Mouse (Mus musculus): ENCODE data around the gene Rprd1b. TPM values are rescaled to one million over a fixed set of nuclear protein-coding genes. Genes with fewer than 3 reads are reported as not detected.

Gene Rprd1b
- polyA plus RNA-seq, 1 experiment from 2014 or later: 43.1 TPM

- ATAC-seq (replicated peaks; ENCODE audit: insufficient number of reproducible peaks, low FRiP score, low TSS enrichment): no peak
Observed at GRCm38 (mm10) chr2:158076690-158077089, 48.4 kb downstream of the Rprd1b start.

DNA sequence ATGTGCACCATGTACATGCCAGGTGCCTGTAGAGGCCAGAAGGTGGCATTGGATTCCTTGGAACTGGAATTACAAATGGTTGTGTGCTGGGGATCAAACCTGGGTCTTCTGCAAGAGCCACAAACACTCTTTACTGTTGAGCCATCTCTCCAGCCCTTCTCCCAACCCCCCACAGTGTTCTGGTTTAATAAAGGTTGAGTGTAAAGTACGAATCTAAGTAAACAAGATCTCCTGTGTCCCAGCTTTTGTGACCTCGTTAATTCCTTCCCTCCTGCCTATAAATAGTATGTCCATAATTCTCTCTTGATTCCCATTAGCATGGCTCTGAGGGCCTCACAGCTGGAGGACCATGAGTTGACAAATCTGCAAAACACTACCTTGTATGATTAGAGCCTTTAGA lies 49.7 kb downstream of the Rprd1b start:
- Histone ChIP-seq H3K4me3 (ENCODE audit: low read depth, low read length) (no peak overlapping the region), H3K27me3 (ENCODE audit: control insufficient read depth, insufficient read depth, low read length) (no peaks in the 10 kb centered on the region), H3K9ac (ENCODE audit: low read depth, low read length) (no peak overlapping the region), H3K4me1 (ENCODE audit: control insufficient read depth, insufficient read depth, low read length) (0 out of 2 replicates have a peak, but pooled peaks cover 3% of the 10 kb centered on the region), H3K4me2 (no peak overlapping the region), H3K36me3 (ENCODE audit: control insufficient read depth, insufficient read depth, low read length) (peaks cover 11% of the 10 kb centered on the region), H3K27ac (ENCODE audit: low read depth, low read length) (no peak overlapping the region), H3K9me3 (replicated peaks; ENCODE audit: control insufficient read depth, low read length) (no peaks in the 10 kb centered on the region)
- ATAC-seq (replicated peaks; ENCODE audit: insufficient number of reproducible peaks, low FRiP score, low TSS enrichment): no peak
- 76% methylated on average over 2 of the region's 2 CpGs for WGBS (ENCODE audit: insufficient replicate concordance)

More at GRCm38 (mm10) chr2:158076690-158077089, 48.4 kb downstream of the Rprd1b start:
- H3K27ac ChIP-seq (ENCODE audit: low read depth, low read length): no peak overlapping the region
- H3K4me1 ChIP-seq (ENCODE audit: control insufficient read depth, insufficient read depth, low read length): peaks cover 6% of the 10 kb centered on the region
- H3K9me3 ChIP-seq (replicated peaks; ENCODE audit: control insufficient read depth, low read length): no peaks in the 10 kb centered on the region
- H3K36me3 ChIP-seq (ENCODE audit: control insufficient read depth, insufficient read depth, low read length): peaks cover 11% of the 10 kb centered on the region
- 89% methylated on average over 6 of the region's 6 CpGs for WGBS (ENCODE audit: insufficient replicate concordance)
- H3K9ac ChIP-seq (ENCODE audit: low read depth, low read length): no peak overlapping the region
- H3K4me3 ChIP-seq (ENCODE audit: low read depth, low read length): no peak overlapping the region
- no peaks in the 10 kb centered on the region for H3K27me3 ChIP-seq (ENCODE audit: control insufficient read depth, insufficient read depth, low read length)
- H3K4me2 ChIP-seq: no peak overlapping the region

- Histone ChIP-seq H3K9ac (ENCODE audit: low read depth, low read length) (no peak overlapping the region), H3K4me2 (no peak overlapping the region), H3K4me1 (ENCODE audit: control insufficient read depth, insufficient read depth, low read length) (0 out of 2 replicates have a peak, but pooled peaks cover 3% of the 10 kb centered on the region), H3K4me3 (ENCODE audit: low read depth, low read length) (no peak overlapping the region), H3K36me3 (ENCODE audit: control insufficient read depth, insufficient read depth, low read length) (peaks cover 11% of the 10 kb centered on the region), H3K27ac (ENCODE audit: low read depth, low read length) (no peak overlapping the region), H3K9me3 (replicated peaks; ENCODE audit: control insufficient read depth, low read length) (no peaks in the 10 kb centered on the region), H3K27me3 (ENCODE audit: control insufficient read depth, insufficient read depth, low read length) (no peaks in the 10 kb centered on the region)
- 81% methylated on average over 7 of the region's 7 CpGs for WGBS (ENCODE audit: insufficient replicate concordance)
- ATAC-seq (replicated peaks; ENCODE audit: insufficient number of reproducible peaks, low FRiP score, low TSS enrichment): no peak
Observed at GRCm38 (mm10) chr2:158078971-158079370, 50.7 kb downstream of the Rprd1b start.

- no peak for ATAC-seq (replicated peaks; ENCODE audit: insufficient number of reproducible peaks, low FRiP score, low TSS enrichment)
- Histone ChIP-seq H3K9me3 (replicated peaks; ENCODE audit: control insufficient read depth, low read length) (no peaks in the 10 kb centered on the region), H3K36me3 (ENCODE audit: control insufficient read depth, insufficient read depth, low read length) (peaks cover 11% of the 10 kb centered on the region), H3K4me1 (ENCODE audit: control insufficient read depth, insufficient read depth, low read length) (0 out of 2 replicates have a peak, but pooled peaks cover 3% of the 10 kb centered on the region), H3K4me2 (no peak overlapping the region), H3K27me3 (ENCODE audit: control insufficient read depth, insufficient read depth, low read length) (no peaks in the 10 kb centered on the region), H3K9ac (ENCODE audit: low read depth, low read length) (no peak overlapping the region), H3K4me3 (ENCODE audit: low read depth, low read length) (no peak overlapping the region), H3K27ac (ENCODE audit: low read depth, low read length) (no peak overlapping the region)
- 54% methylated on average over 9 of the region's 9 CpGs for WGBS (ENCODE audit: insufficient replicate concordance)
Observed at GRCm38 (mm10) chr2:158079843-158080395, 51.6 kb downstream of the Rprd1b start.

DNA sequence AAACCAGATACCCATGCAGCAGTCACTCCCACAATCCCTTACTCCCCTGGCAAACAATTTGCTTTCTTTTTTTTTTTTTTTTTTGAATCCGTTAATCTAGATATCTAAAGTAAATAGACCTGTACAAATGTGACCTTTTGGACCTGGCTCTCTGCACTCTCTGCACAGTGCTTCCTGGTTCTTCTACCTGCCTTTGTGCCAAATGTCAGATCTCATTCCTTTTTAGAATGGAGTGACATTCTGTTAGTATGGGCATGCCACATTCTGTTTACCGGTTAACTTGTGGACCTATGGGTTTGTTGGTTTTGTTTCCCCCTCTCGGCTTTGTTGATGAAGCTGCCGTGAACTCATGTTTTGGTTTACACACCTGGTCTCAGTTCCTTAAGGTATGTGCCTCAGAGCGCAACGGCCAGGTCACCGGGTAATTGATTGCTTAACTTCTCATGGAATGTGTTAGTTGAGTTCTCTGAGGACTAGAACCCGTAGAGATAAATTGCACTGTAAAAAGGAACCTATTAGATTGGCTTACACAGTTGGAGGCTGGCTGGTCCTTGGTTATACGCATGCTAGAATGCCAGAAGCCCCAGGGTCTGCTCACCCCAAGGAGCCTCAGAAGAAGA lies 52.4 kb downstream of the Rprd1b start:
- 0 out of 2 replicates have a peak, but pooled peaks cover 3% of the 10 kb centered on the region for H3K4me1 ChIP-seq (ENCODE audit: control insufficient read depth, insufficient read depth, low read length)
- H3K4me2 ChIP-seq: no peak overlapping the region
- H3K27ac ChIP-seq (ENCODE audit: low read depth, low read length): no peak overlapping the region
- no peak overlapping the region for H3K9ac ChIP-seq (ENCODE audit: low read depth, low read length)
- no peaks in the 10 kb centered on the region for H3K27me3 ChIP-seq (ENCODE audit: control insufficient read depth, insufficient read depth, low read length)
- no peak for ATAC-seq (replicated peaks; ENCODE audit: insufficient number of reproducible peaks, low FRiP score, low TSS enrichment)
- H3K36me3 ChIP-seq (ENCODE audit: control insufficient read depth, insufficient read depth, low read length): peaks cover 11% of the 10 kb centered on the region; the same call in 1 of the 2 replicates
- 83% methylated on average over 9 of the region's 9 CpGs for WGBS (ENCODE audit: insufficient replicate concordance)
- H3K9me3 ChIP-seq (replicated peaks; ENCODE audit: control insufficient read depth, low read length): no peaks in the 10 kb centered on the region
- no peak overlapping the region for H3K4me3 ChIP-seq (ENCODE audit: low read depth, low read length)

DNA sequence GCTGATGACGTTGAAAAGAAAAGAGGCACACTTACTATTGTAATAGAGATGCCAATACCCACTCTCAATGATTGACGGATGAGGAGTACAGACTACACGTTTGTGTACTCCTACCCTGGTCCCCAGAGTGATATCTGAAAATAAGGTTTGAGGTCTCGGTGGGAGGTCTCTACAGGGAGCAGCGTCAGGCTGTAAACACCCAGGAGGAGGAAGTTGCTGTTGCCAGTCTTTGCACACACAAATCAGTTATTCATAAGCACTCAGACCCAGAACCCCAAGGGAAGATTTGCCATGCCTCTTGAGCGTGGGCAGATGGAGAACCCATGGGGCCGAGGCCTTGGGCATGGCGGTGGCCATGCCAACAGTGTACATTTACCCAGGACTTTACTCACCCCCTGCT lies 56.2 kb downstream of the Rprd1b start:
- WGBS (ENCODE audit: insufficient replicate concordance): 67% methylated on average over 8 of the region's 8 CpGs
- H3K4me1 ChIP-seq (ENCODE audit: control insufficient read depth, insufficient read depth, low read length): 0 out of 2 replicates have a peak, but pooled peaks cover 3% of the 10 kb centered on the region
- no peak for ATAC-seq (replicated peaks; ENCODE audit: insufficient number of reproducible peaks, low FRiP score, low TSS enrichment)
- H3K9ac ChIP-seq (ENCODE audit: low read depth, low read length): no peak overlapping the region
- H3K36me3 ChIP-seq (ENCODE audit: control insufficient read depth, insufficient read depth, low read length): no peaks in the 10 kb centered on the region
- no peak overlapping the region for H3K27ac ChIP-seq (ENCODE audit: low read depth, low read length)
- no peaks in the 10 kb centered on the region for H3K27me3 ChIP-seq (ENCODE audit: control insufficient read depth, insufficient read depth, low read length)
- H3K9me3 ChIP-seq (replicated peaks; ENCODE audit: control insufficient read depth, low read length): no peaks in the 10 kb centered on the region
- H3K4me2 ChIP-seq: no peak overlapping the region
- H3K4me3 ChIP-seq (ENCODE audit: low read depth, low read length): no peak overlapping the region

- WGBS (ENCODE audit: insufficient replicate concordance): 80% methylated on average over 4 of the region's 4 CpGs
- Histone ChIP-seq H3K27ac (ENCODE audit: low read depth, low read length) (no peak overlapping the region), H3K9ac (ENCODE audit: low read depth, low read length) (no peak overlapping the region), H3K4me1 (ENCODE audit: control insufficient read depth, insufficient read depth, low read length) (peaks cover 11% of the 10 kb centered on the region), H3K27me3 (ENCODE audit: control insufficient read depth, insufficient read depth, low read length) (no peaks in the 10 kb centered on the region), H3K36me3 (ENCODE audit: control insufficient read depth, insufficient read depth, low read length) (no peaks in the 10 kb centered on the region), H3K4me3 (ENCODE audit: low read depth, low read length) (no peak overlapping the region), H3K4me2 (no peak overlapping the region), H3K9me3 (replicated peaks; ENCODE audit: control insufficient read depth, low read length) (no peaks in the 10 kb centered on the region)
- ATAC-seq (replicated peaks; ENCODE audit: insufficient number of reproducible peaks, low FRiP score, low TSS enrichment): no peak
Observed at GRCm38 (mm10) chr2:158090096-158090495, 61.8 kb downstream of the Rprd1b start.

DNA sequence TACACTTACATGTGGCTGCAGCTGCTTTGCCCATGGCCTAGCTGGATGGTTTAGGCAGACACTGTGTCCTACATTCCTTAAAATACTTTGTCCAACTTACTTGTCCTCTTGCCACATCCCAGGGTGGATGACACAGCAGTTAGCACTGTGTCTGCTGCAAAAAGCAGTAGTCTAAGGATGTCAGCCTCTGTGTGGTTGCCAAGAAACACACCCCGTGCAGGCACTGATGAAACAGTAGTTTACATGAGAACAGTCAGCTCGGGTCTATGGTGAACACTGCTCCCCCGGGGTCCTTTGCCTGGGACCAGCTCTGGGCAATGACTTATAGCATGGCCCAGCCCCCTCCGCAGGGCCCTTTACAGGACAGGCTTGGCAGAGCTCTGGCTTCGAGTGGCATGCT lies 65.0 kb downstream of the Rprd1b start:
- Histone ChIP-seq H3K4me3 (ENCODE audit: low read depth, low read length) (no peak overlapping the region), H3K9me3 (replicated peaks; ENCODE audit: control insufficient read depth, low read length) (no peaks in the 10 kb centered on the region), H3K4me1 (ENCODE audit: control insufficient read depth, insufficient read depth, low read length) (peaks cover 11% of the 10 kb centered on the region), H3K9ac (ENCODE audit: low read depth, low read length) (no peak overlapping the region), H3K36me3 (ENCODE audit: control insufficient read depth, insufficient read depth, low read length) (no peaks in the 10 kb centered on the region), H3K27ac (ENCODE audit: low read depth, low read length) (no peak overlapping the region), H3K27me3 (ENCODE audit: control insufficient read depth, insufficient read depth, low read length) (no peaks in the 10 kb centered on the region), H3K4me2 (no peak overlapping the region)
- WGBS (ENCODE audit: insufficient replicate concordance): 57% methylated on average over 5 of the region's 5 CpGs
- no peak; the same call in 1 of the 2 replicates for ATAC-seq (replicated peaks; ENCODE audit: insufficient number of reproducible peaks, low FRiP score, low TSS enrichment)

- peaks cover 11% of the 10 kb centered on the region for H3K4me1 ChIP-seq (ENCODE audit: control insufficient read depth, insufficient read depth, low read length)
- H3K4me3 ChIP-seq (ENCODE audit: low read depth, low read length): no peak overlapping the region
- no peak overlapping the region for H3K27ac ChIP-seq (ENCODE audit: low read depth, low read length)
- H3K9me3 ChIP-seq (replicated peaks; ENCODE audit: control insufficient read depth, low read length): no peaks in the 10 kb centered on the region
- H3K27me3 ChIP-seq (ENCODE audit: control insufficient read depth, insufficient read depth, low read length): no peaks in the 10 kb centered on the region
- no peak for ATAC-seq (replicated peaks; ENCODE audit: insufficient number of reproducible peaks, low FRiP score, low TSS enrichment)
- no peak overlapping the region for H3K4me2 ChIP-seq
- H3K9ac ChIP-seq (ENCODE audit: low read depth, low read length): no peak overlapping the region
- H3K36me3 ChIP-seq (ENCODE audit: control insufficient read depth, insufficient read depth, low read length): no peaks in the 10 kb centered on the region
- 72% methylated on average over 7 of the region's 7 CpGs for WGBS (ENCODE audit: insufficient replicate concordance)
Observed at GRCm38 (mm10) chr2:158094300-158094699, 66.0 kb downstream of the Rprd1b start.

Data from heart, embryonic 11.5 days (tissue).